Mouse (Mus musculus): ENCODE data around the gene Lix1. TPM values are rescaled to one million over a fixed set of nuclear protein-coding genes. Genes with fewer than 3 reads are reported as not detected.
A peak's percentile ranks its signal among the peaks of the same experiment; 100 is the strongest.

The Lix1 gene
- polyA plus RNA-seq, 1 experiment from 2014 or later: 9.3 TPM

DNA sequence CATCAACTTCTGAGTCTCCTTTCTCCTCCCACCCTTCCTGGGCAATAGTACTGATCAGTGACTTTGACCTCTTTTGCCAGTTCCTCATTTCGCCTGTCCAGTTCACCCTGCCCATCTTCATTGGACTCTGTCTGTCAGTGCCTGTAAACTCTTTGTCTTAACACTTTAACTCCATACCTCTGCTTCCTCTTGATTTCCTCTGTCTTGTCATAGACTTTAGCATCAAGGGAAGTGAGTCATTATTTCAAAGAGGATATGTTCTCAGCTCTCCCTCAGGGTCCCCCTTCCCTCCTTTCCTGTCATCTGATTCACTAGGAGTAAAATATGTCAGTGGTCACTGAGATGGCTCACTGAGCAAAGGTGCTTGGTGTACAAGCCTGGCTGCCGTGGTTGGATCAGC is 3.8 kb upstream of the Lix1 start:
- 82% methylated on average over 2 of the region's 2 CpGs for WGBS
- Histone ChIP-seq H3K4me2 (no peak overlapping the region), H3K27me3 (no peaks in the 10 kb centered on the region), H3K9ac (no peak overlapping the region), H3K27ac (no peak overlapping the region), H3K9me3 (no peaks in the 10 kb centered on the region), H3K4me1 (replicated peaks) (peaks cover 7% of the 10 kb centered on the region), H3K4me3 (no peak overlapping the region), H3K36me3 (0 out of 2 replicates have a peak, but pooled peaks cover 2% of the 10 kb centered on the region)
- no peak for ATAC-seq (ENCODE audit: low FRiP score)

GRCm38 (mm10) chr17:17403038-17403437 is 566 bp downstream of the Lix1 start:
- WGBS: 37% methylated on average over 5 of the region's 5 CpGs
- Histone ChIP-seq H3K27me3 (no peaks in the 10 kb centered on the region), H3K9ac (no peak overlapping the region), H3K4me3 (peak overlapping the region; percentile 24), H3K4me2 (peak overlapping the region; percentile 45), H3K36me3 (no peaks in the 10 kb centered on the region; the same call in 1 of the 2 replicates), H3K9me3 (no peaks in the 10 kb centered on the region), H3K27ac (peak overlapping the region; percentile 55; the same call in 1 of the 2 replicates), H3K4me1 (replicated peaks) (peaks cover 12% of the 10 kb centered on the region)
- ATAC-seq (ENCODE audit: low FRiP score): 0 out of 2 replicates have a peak, but pooled peaks have one; percentile 24

- Histone ChIP-seq H3K4me2 (peak overlapping the region; percentile 17; the same call in 1 of the 2 replicates), H3K4me1 (replicated peaks) (peaks cover 12% of the 10 kb centered on the region), H3K9ac (no peak overlapping the region), H3K9me3 (no peaks in the 10 kb centered on the region), H3K27me3 (no peaks in the 10 kb centered on the region), H3K36me3 (no peaks in the 10 kb centered on the region; the same call in 1 of the 2 replicates), H3K27ac (no peak overlapping the region), H3K4me3 (0 out of 2 replicates have a peak overlapping the region, but pooled peaks have one; percentile 6)
- WGBS: 43% methylated on average over 3 of the region's 3 CpGs
- no peak for ATAC-seq (ENCODE audit: low FRiP score)
Observed at GRCm38 (mm10) chr17:17403578-17404112, 1.2 kb downstream of the Lix1 start.

GRCm38 (mm10) chr17:17404811-17405544 is 2.5 kb downstream of the Lix1 start:
- ATAC-seq (ENCODE audit: low FRiP score): no peak

DNA sequence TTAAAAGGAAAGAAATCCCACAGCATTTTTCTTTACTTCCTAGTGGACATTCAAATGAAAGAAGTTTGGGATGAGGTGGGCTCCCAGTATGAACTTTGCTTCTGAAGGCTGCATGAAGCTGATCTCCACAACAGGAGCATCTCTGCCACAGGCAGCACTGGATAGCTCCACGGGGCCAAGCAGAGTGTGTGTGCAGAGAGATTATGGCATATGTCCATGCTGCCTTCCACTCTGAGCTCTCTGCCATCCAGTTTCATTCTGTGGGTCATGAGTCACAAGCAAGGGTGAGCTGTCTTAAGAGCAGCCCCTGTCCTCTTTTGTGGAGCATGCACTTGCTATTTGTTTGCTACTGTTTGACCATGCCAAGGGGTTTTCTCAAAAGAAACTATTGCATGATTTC is 3.1 kb downstream of the Lix1 start:
- no peak overlapping the region for H3K4me3 ChIP-seq
- no peak for ATAC-seq (ENCODE audit: low FRiP score)
- H3K4me2 ChIP-seq: no peak overlapping the region
- no peak overlapping the region for H3K27ac ChIP-seq
- no peak overlapping the region for H3K9ac ChIP-seq
- WGBS: 58% methylated on average over 1 of the region's 1 CpGs
- H3K9me3 ChIP-seq: no peaks in the 10 kb centered on the region
- no peaks in the 10 kb centered on the region for H3K27me3 ChIP-seq
- peaks cover 17% of the 10 kb centered on the region for H3K4me1 ChIP-seq (replicated peaks)
- H3K36me3 ChIP-seq: no peaks in the 10 kb centered on the region; the same call in 1 of the 2 replicates

More at GRCm38 (mm10) chr17:17404811-17405544, 2.5 kb downstream of the Lix1 start:
- no peaks in the 10 kb centered on the region for H3K27me3 ChIP-seq
- H3K4me2 ChIP-seq: no peak overlapping the region
- WGBS: 41% methylated on average over 8 of the region's 8 CpGs
- H3K27ac ChIP-seq: no peak overlapping the region
- no peak overlapping the region for H3K9ac ChIP-seq
- H3K4me1 ChIP-seq (replicated peaks): peaks cover 17% of the 10 kb centered on the region
- no peaks in the 10 kb centered on the region for H3K9me3 ChIP-seq
- no peak overlapping the region for H3K4me3 ChIP-seq
- no peaks in the 10 kb centered on the region; the same call in 1 of the 2 replicates for H3K36me3 ChIP-seq

- ATAC-seq (ENCODE audit: low FRiP score): no peak
- WGBS: 27% methylated on average over 6 of the region's 6 CpGs
Observed at GRCm38 (mm10) chr17:17408137-17408536, 5.7 kb downstream of the Lix1 start.

GRCm38 (mm10) chr17:17408720-17409478 is 6.4 kb downstream of the Lix1 start:
- no peak overlapping the region for H3K9ac ChIP-seq
- no peak overlapping the region for H3K4me3 ChIP-seq
- H3K27ac ChIP-seq: no peak overlapping the region
- no peaks in the 10 kb centered on the region for H3K27me3 ChIP-seq
- no peaks in the 10 kb centered on the region for H3K9me3 ChIP-seq
- H3K36me3 ChIP-seq: no peaks in the 10 kb centered on the region; the same call in 1 of the 2 replicates
- peak; percentile 66; the same call in 1 of the 2 replicates for ATAC-seq (ENCODE audit: low FRiP score)
- 41% methylated on average over 6 of the region's 6 CpGs for WGBS
- H3K4me1 ChIP-seq (replicated peaks): peaks cover 9% of the 10 kb centered on the region
- H3K4me2 ChIP-seq: no peak overlapping the region

More at GRCm38 (mm10) chr17:17408137-17408536, 5.7 kb downstream of the Lix1 start:
- Histone ChIP-seq H3K36me3 (no peaks in the 10 kb centered on the region; the same call in 1 of the 2 replicates), H3K27me3 (no peaks in the 10 kb centered on the region), H3K9ac (no peak overlapping the region), H3K4me1 (replicated peaks) (peaks cover 9% of the 10 kb centered on the region), H3K4me2 (no peak overlapping the region), H3K9me3 (no peaks in the 10 kb centered on the region), H3K27ac (no peak overlapping the region), H3K4me3 (no peak overlapping the region)

DNA sequence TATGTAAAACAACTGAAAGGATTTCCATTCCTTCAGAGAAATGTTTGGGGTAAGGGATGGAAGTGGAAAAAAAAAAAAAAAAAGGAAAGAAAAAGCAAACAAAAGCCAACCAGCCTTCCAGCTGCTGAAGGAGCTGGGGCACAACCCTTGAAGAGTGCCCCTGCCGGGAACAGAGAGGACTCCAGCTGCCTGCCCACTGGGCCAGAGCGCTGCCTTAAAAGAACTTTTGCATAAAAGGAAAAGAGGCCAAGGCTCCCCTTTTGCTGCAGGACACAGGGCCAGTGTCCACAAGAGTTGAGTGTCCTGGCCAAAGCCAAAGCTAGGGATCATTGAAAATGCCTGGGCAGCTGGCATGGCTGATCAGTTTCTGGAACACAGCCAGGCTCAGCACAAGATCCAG is 7.1 kb downstream of the Lix1 start:
- H3K27ac ChIP-seq: no peak overlapping the region; the same call in 1 of the 2 replicates
- no peak for ATAC-seq (ENCODE audit: low FRiP score)
- WGBS: 3% methylated on average over 2 of the region's 2 CpGs
- no peak overlapping the region for H3K4me2 ChIP-seq
- H3K36me3 ChIP-seq: no peaks in the 10 kb centered on the region; the same call in 1 of the 2 replicates
- H3K4me1 ChIP-seq (replicated peaks): peaks cover 8% of the 10 kb centered on the region
- H3K4me3 ChIP-seq: no peak overlapping the region
- no peaks in the 10 kb centered on the region for H3K27me3 ChIP-seq
- no peak overlapping the region for H3K9ac ChIP-seq
- no peaks in the 10 kb centered on the region for H3K9me3 ChIP-seq

DNA sequence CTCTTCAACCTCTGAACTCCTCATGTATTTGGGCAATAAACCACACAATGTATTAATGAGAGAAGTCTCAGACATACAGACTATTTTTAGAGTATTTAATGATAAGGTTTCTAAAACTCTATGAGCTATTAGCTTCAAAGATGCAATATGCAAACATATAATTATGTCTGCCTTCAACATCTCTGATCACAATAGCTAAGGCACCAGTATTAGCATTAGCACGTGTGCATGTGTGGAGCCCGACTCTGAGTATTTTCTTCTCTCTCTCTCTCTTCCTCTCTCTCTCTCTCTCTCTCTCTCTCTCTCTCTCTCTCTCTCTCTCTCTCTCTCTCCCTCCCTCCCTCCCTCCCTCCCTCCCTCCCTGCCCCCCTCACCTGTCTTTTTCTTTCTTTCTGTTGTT is 9.0 kb downstream of the Lix1 start:
- 64% methylated on average over 2 of the region's 2 CpGs for WGBS
- Histone ChIP-seq H3K27ac (no peak overlapping the region), H3K36me3 (no peaks in the 10 kb centered on the region), H3K4me2 (no peak overlapping the region), H3K9ac (no peak overlapping the region), H3K4me1 (replicated peaks) (peaks cover 4% of the 10 kb centered on the region), H3K9me3 (no peaks in the 10 kb centered on the region), H3K4me3 (no peak overlapping the region), H3K27me3 (no peaks in the 10 kb centered on the region)
- ATAC-seq (ENCODE audit: low FRiP score): no peak

DNA sequence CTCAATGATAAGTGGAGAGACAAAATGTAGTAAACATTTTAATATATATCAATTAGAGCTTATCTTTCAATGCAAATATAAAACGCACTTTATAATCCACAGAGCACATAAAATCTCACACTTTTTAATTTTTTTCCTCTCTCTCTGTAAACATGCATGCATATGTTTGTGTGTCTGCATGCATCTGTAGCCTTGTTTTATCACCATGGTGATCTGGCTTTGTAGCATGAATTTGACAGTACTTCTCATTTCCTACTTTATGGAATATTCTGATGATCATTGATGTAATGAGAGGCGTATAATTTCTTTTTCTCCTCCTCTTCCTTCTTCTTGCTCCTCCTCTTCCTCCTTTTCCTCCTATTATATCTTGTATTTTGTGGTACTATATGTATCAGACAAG is 9.7 kb downstream of the Lix1 start:
- H3K9me3 ChIP-seq: no peaks in the 10 kb centered on the region
- no peak overlapping the region for H3K27ac ChIP-seq
- H3K36me3 ChIP-seq: no peaks in the 10 kb centered on the region
- H3K9ac ChIP-seq: no peak overlapping the region
- no peak overlapping the region for H3K4me2 ChIP-seq
- 94% methylated on average over 2 of the region's 2 CpGs for WGBS
- H3K4me3 ChIP-seq: no peak overlapping the region
- H3K4me1 ChIP-seq (replicated peaks): peaks cover 4% of the 10 kb centered on the region
- no peak for ATAC-seq (ENCODE audit: low FRiP score)
- H3K27me3 ChIP-seq: no peaks in the 10 kb centered on the region

- H3K36me3 ChIP-seq: no peaks in the 10 kb centered on the region
- no peaks in the 10 kb centered on the region for H3K27me3 ChIP-seq
- WGBS: 98% methylated on average over 3 of the region's 3 CpGs
- H3K4me3 ChIP-seq: no peak overlapping the region
- H3K4me2 ChIP-seq: no peak overlapping the region
- peaks cover 4% of the 10 kb centered on the region for H3K4me1 ChIP-seq (replicated peaks)
- H3K27ac ChIP-seq: no peak overlapping the region
- no peaks in the 10 kb centered on the region for H3K9me3 ChIP-seq
- no peak overlapping the region for H3K9ac ChIP-seq
- ATAC-seq (ENCODE audit: low FRiP score): no peak
Observed at GRCm38 (mm10) chr17:17414206-17414605, 11.7 kb downstream of the Lix1 start.

DNA sequence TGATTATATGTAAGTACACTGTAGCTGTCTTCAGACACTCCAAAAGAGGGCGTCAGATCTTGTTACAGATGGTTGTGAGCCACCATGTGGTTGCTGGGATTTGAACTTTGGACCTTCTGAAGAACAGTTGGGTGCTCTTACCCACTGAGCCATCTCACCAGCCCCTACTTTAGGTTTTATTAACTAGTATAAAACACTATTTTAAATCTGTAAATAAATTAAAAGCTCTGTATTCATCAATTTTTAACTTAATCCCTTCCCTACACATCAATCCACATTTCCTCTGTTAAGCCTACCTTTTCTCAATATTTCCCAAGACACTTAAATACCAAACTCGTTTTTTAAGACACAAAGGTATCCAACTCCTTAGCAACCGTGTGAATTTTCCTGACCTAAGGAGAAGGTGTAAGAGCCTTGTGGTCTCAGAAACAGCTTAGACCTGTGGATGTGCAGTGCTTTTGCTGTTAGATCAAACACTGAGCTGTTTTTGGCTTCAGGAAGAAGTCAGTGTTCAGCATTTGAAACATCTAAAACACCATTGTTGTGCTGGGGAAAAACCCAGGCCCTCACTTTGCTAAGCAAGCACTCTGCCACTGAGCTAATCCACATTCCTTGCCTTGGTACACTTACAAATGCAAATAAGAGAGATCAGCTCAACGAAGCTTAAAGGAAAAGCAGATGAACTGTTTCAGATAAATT is 22.3 kb downstream of the Lix1 start:
- H3K27me3 ChIP-seq: no peaks in the 10 kb centered on the region
- H3K9ac ChIP-seq: no peak overlapping the region
- no peaks in the 10 kb centered on the region for H3K36me3 ChIP-seq
- WGBS: 28% methylated on average over 4 of the region's 4 CpGs
- no peaks in the 10 kb centered on the region for H3K4me1 ChIP-seq (replicated peaks)
- no peak overlapping the region for H3K4me2 ChIP-seq
- no peak overlapping the region for H3K4me3 ChIP-seq
- H3K9me3 ChIP-seq: no peaks in the 10 kb centered on the region
- ATAC-seq (ENCODE audit: low FRiP score): no peak
- H3K27ac ChIP-seq: no peak overlapping the region
